In genomic region chr4:95621046-95621445, GRCm38 (mm10) we compare ENCODE assay signal across 24 mouse cellular contexts.
DNase-seq lines count a peak whose midpoint lies in the region; TF ChIP-seq lines count a peak whose summit lies in the region.
"Had no signal": no experiment of that assay in that cellular context is flagged by ENCODE, and none has a peak within 500 bp of the region (broad histone marks: within the 10 kb centered on the region; RNA-seq: fewer than 3 reads in every experiment).

No protein-coding gene starts in this region.

- TF ChIP-seq CTCF in liver, adult 2 months (IDR thresholded peaks at IDR 0.05; ENCODE audit: low read depth, low read length) = no peak

- WGBS in liver, adult 2 months = 53% methylated on average over 3 of the region's 3 CpGs
- 83% methylated on average over 3 of the region's 3 CpGs for WGBS in heart, embryonic 10.5 days

- H3K4me1 ChIP-seq in liver, adult 2 months (ENCODE audit: control insufficient read depth, insufficient read depth, low read length) = peaks cover 13% of the 10 kb centered on the region
- no peaks in the 10 kb centered on the region for H3K4me1 ChIP-seq in heart, embryonic 10.5 days
- H3K4me1 ChIP-seq: embryonic facial prominence, embryonic 15.5 days; forebrain, embryonic 13.5 days; heart, embryonic 12.5 days; hindbrain, embryonic 15.5 days; liver, embryonic 15.5 days; neural tube, embryonic 12.5 days had no signal

- peaks cover 20% of the 10 kb centered on the region for H3K36me3 ChIP-seq in liver, adult 2 months (ENCODE audit: control insufficient read depth, insufficient read depth, low read length)
- no peaks in the 10 kb centered on the region for H3K36me3 ChIP-seq in heart, embryonic 10.5 days
- H3K36me3 ChIP-seq: embryonic facial prominence, embryonic 15.5 days; heart, embryonic 12.5 days; hindbrain, embryonic 15.5 days; limb, embryonic 10.5 days; limb, embryonic 15.5 days; liver, embryonic 15.5 days; neural tube, embryonic 12.5 days had no signal

- H3K9ac ChIP-seq in liver, adult 2 months (ENCODE audit: low read depth, low read length) = no peak overlapping the region
- H3K9ac ChIP-seq: embryonic facial prominence, embryonic 15.5 days; forebrain, embryonic 13.5 days; heart, embryonic 12.5 days; hindbrain, embryonic 15.5 days; limb, embryonic 15.5 days; liver, embryonic 15.5 days; lung, embryonic 14.5 days; neural tube, embryonic 12.5 days had no signal

- no peak for TF ChIP-seq POLR2A in liver, adult 2 months (IDR thresholded peaks at IDR 0.05; ENCODE audit: extremely low read depth, insufficient read depth, low read length)

- H3K27me3 ChIP-seq in liver, adult 2 months (ENCODE audit: control insufficient read depth, insufficient read depth, low read length) = no peaks in the 10 kb centered on the region
- no peaks in the 10 kb centered on the region for H3K27me3 ChIP-seq in heart, embryonic 10.5 days (ENCODE audit: insufficient read depth, poor library complexity, severe bottlenecking)
- H3K27me3 ChIP-seq: embryonic facial prominence, embryonic 15.5 days; forebrain, embryonic 13.5 days; heart, embryonic 12.5 days; hindbrain, embryonic 15.5 days; limb, embryonic 15.5 days; liver, embryonic 15.5 days; neural tube, embryonic 12.5 days had no signal

- H3K27ac ChIP-seq in liver, adult 2 months (replicated peaks; ENCODE audit: insufficient read depth, low read depth, low read length) = no peak overlapping the region
- H3K27ac ChIP-seq in heart, embryonic 10.5 days = no peak overlapping the region
- H3K27ac ChIP-seq: embryonic facial prominence, embryonic 15.5 days; forebrain, embryonic 13.5 days; hindbrain, embryonic 15.5 days; limb, embryonic 10.5 days; limb, embryonic 15.5 days; liver, embryonic 15.5 days; neural tube, embryonic 12.5 days had no signal

- no peaks in the 10 kb centered on the region for H3K9me3 ChIP-seq in heart, embryonic 10.5 days
- H3K9me3 ChIP-seq: embryonic facial prominence, embryonic 15.5 days; forebrain, embryonic 13.5 days; heart, embryonic 12.5 days; hindbrain, embryonic 15.5 days; limb, embryonic 10.5 days; limb, embryonic 15.5 days; liver, embryonic 15.5 days; neural tube, embryonic 12.5 days had no signal

- DNase-seq in adrenal gland, adult 8-10 months = peak; percentile 42
- DNase-seq in adrenal gland, postnatal 10 days = no peak
- DNase-seq in liver, adult 2 months (ENCODE audit: extremely low read depth, low read depth, low spot score) = peak; percentile 75
- DNase-seq in liver = no peak
- DNase-seq in Muller cell, postnatal 12 days (ENCODE audit: inconsistent ontology term) = peak; percentile 42
- DNase-seq in gastrocnemius, adult 18-20 months (ENCODE audit: low spot score) = no peak
- no peak for DNase-seq in heart, embryonic 10.5 days (ENCODE audit: low spot score)
- DNase-seq: cerebellum, adult 18-20 months; cerebellum, postnatal 10 days; gastrocnemius, postnatal 25 days; heart, adult 18-20 months; kidney, adult 18-20 months; layer of hippocampus, adult 9-11 months; lung, embryonic 14.5 days; thymus, adult 2 months; thymus, postnatal 36 days had no signal

- no peak overlapping the region for H3K4me3 ChIP-seq in liver, adult 2 months (ENCODE audit: insufficient read depth, low read depth, low read length)
- no peak overlapping the region for H3K4me3 ChIP-seq in heart, embryonic 10.5 days
- H3K4me3 ChIP-seq: embryonic facial prominence, embryonic 15.5 days; forebrain, embryonic 13.5 days; heart, embryonic 12.5 days; hindbrain, embryonic 15.5 days; limb, embryonic 10.5 days; limb, embryonic 15.5 days; liver, embryonic 15.5 days; neural tube, embryonic 12.5 days had no signal

- H3K79me2 ChIP-seq in liver, adult 2 months (ENCODE audit: control insufficient read depth, insufficient read depth, low read length) = no peaks in the 10 kb centered on the region; the same call in 1 of the 2 replicates

Comparison
In these comparisons a context has a peak if more than half of its experiments do, and no peak if none do; other contexts are left out.
1. DNase-seq: peak in adrenal gland, adult 8-10 months (single experiment), liver, adult 2 months (single experiment) and Muller cell, postnatal 12 days (single experiment); none in adrenal gland, postnatal 10 days (single experiment), liver (single experiment), gastrocnemius, adult 18-20 months (single experiment) and heart, embryonic 10.5 days (single experiment).